Mouse (Mus musculus) neural tube, embryonic 15.5 days (tissue): ENCODE measurements at regions not wholly inside any gene's neighbourhood (a gene's known extent, or its start where the extent isn't known, plus 50 kb on each side); places are given as distances from the start of the nearest gene placed in this dataset.
A peak's percentile ranks its signal among the peaks of the same experiment; 100 is the strongest.

Experiments used
- ATAC-seq: fragments of 200-750 bp; cut with Nextera tagmentation; 2 replicates; pipeline ENCODE4 v1.8.0; 2017; ENCODE audit warnings: mild to moderate bottlenecking, moderate TSS enrichment, moderate library complexity; ENCODE audit not compliant: low FRiP score
- H3K27ac ChIP-seq: fragments of 300-500 bp; sonication (generic); replicated peaks from 2 replicates; pipeline ENCODE4 v1.5.1; 2015; ENCODE audit warnings: mild to moderate bottlenecking, inconsistent platforms
- H3K27me3 ChIP-seq: fragments of 300-500 bp; sonication (generic); replicated peaks from 2 replicates; pipeline ENCODE4 v1.6.1; 2015; ENCODE audit warnings: inconsistent platforms
- H3K36me3 ChIP-seq: fragments of 300-500 bp; sonication (generic); 2 replicates; pipeline ENCODE4 v1.6.1; 2015; ENCODE audit warnings: inconsistent platforms
- H3K4me1 ChIP-seq: fragments of 300-500 bp; sonication (generic); 2 replicates; pipeline ENCODE4 v1.6.1; 2015; ENCODE audit warnings: inconsistent platforms
- H3K4me2 ChIP-seq: fragments of 300-500 bp; sonication (generic); 2 replicates; pipeline ENCODE4 v1.6.1; 2015; ENCODE audit warnings: inconsistent platforms, mild to moderate bottlenecking, moderate library complexity
- H3K4me3 ChIP-seq: fragments of 300-500 bp; sonication (generic); replicated peaks from 2 replicates; pipeline ENCODE4 v1.5.1; 2015; ENCODE audit warnings: mild to moderate bottlenecking, inconsistent platforms
- H3K9ac ChIP-seq: fragments of 300-500 bp; sonication (generic); replicated peaks from 2 replicates; pipeline ENCODE4 v1.6.1; 2015; ENCODE audit warnings: mild to moderate bottlenecking, inconsistent platforms
- H3K9me3 ChIP-seq: fragments of 300-500 bp; sonication (generic); replicated peaks from 2 replicates; pipeline ENCODE4 v1.6.1; 2016; ENCODE audit warnings: inconsistent platforms
- WGBS: fragments of 180-500 bp; shearing (Covaris S2); methylation state at CpG from one replicate; pipeline ENCODE4 v1.1.7; 2015; ENCODE audit warnings: mixed read lengths; 5-methylcytosine and 5-hydroxymethylcytosine counted together

DNA sequence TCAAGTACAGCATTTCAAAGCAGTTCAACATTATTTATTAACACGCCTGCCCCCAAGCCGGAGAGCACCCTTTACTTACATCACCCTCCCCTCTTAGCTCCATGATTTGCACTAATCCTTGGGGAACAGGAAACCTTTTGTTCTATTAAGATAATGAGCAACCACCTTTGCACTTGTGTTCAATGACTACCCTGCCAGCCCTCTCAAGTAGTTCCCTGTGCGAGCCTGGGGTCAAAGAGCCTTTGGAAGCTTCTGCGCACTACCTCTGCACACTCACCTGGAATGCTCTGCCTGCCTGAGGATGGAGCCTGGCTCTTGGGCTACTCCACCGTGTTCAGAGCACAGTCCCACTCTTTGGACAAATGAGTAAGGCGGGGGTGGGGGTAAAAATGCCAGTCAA is 96.0 kb upstream of the Cdkn3 start:
- H3K4me2 ChIP-seq, result no peak overlapping the region
- no peak for ATAC-seq
- WGBS, result 75% methylated on average over 6 of the region's 6 CpGs
- H3K27ac ChIP-seq, result no peak overlapping the region
- H3K4me3 ChIP-seq, result no peak overlapping the region
- H3K9me3 ChIP-seq, result no peaks in the 10 kb centered on the region
- peaks cover 14% of the 10 kb centered on the region for H3K4me1 ChIP-seq
- H3K27me3 ChIP-seq, result peaks cover 4% of the 10 kb centered on the region; the same call in 1 of the 2 replicates
- H3K9ac ChIP-seq, result no peak overlapping the region
- H3K36me3 ChIP-seq, result no peaks in the 10 kb centered on the region

DNA sequence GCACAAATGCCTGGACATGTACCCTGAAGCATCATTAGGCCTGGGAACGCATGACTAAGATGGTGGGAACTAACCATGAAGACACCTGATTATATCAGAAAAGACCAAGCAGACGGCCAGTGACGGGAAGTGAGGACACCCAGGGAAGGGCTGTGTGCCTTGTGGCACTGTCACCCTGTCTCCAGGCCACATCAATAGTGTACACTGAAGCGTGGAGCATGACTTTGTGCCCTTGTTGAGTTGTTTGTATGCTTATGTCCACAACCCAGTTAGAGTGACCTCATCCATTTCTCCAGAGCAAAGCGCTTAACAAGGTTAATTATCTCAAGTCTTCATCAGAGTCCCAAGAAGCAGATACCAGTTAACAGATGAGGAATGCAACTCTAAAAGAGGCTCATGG is 96.8 kb upstream of the Cdkn3 start:
- H3K27me3 ChIP-seq, result peaks cover 4% of the 10 kb centered on the region; the same call in 1 of the 2 replicates
- H3K36me3 ChIP-seq, result no peaks in the 10 kb centered on the region
- no peak overlapping the region for H3K27ac ChIP-seq
- no peaks in the 10 kb centered on the region for H3K9me3 ChIP-seq
- no peak overlapping the region for H3K4me3 ChIP-seq
- H3K9ac ChIP-seq, result no peak overlapping the region
- ATAC-seq, result no peak
- peaks cover 14% of the 10 kb centered on the region for H3K4me1 ChIP-seq
- WGBS, result 88% methylated on average over 5 of the region's 5 CpGs
- no peak overlapping the region for H3K4me2 ChIP-seq

DNA sequence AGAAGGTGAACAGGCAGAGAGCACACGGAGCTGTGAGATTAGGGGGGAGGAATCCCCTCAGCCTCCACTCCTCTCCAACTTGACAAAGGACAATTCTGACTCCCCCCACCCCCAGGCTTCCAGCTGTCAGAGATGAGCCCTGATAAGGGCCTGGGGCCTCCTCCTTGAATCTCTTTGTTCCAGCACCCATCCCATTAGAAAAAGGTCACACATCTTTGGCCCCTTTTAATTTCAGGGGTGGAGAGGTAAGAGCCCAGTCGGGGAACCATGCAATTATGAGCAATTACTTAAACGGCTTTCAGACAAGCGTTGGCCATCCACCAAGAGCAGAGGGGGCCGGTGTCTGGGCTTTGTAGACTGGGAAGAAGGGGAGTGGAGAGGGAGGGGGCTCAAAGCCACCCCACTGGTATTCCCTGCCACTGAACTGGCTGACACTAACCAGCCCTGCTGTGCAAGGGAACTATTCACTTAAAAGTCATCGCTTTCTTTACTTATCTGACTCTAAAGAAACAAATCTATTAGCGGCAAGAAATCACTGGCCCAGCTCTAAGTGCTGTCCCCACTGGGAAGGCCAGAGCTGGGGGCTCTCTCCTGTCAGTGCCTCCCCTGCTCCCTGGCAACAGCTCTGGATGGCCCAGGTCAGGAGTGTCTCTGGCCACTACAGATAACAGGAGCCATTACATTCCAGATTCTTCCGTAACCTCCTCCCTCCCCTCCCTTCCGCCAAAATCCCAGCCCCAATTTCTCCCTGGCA is 98.4 kb upstream of the Cdkn3 start:
- Histone ChIP-seq H3K27me3 (peaks cover 4% of the 10 kb centered on the region; the same call in 1 of the 2 replicates), H3K27ac (no peak overlapping the region; the same call in 1 of the 2 replicates), H3K9ac (no peak overlapping the region), H3K4me1 (peaks cover 14% of the 10 kb centered on the region), H3K36me3 (no peaks in the 10 kb centered on the region), H3K4me2 (no peak overlapping the region), H3K9me3 (no peaks in the 10 kb centered on the region), H3K4me3 (no peak overlapping the region)
- WGBS, result 5% methylated on average over 9 of the region's 9 CpGs
- peak; percentile 49; the same call in 1 of the 2 replicates for ATAC-seq

DNA sequence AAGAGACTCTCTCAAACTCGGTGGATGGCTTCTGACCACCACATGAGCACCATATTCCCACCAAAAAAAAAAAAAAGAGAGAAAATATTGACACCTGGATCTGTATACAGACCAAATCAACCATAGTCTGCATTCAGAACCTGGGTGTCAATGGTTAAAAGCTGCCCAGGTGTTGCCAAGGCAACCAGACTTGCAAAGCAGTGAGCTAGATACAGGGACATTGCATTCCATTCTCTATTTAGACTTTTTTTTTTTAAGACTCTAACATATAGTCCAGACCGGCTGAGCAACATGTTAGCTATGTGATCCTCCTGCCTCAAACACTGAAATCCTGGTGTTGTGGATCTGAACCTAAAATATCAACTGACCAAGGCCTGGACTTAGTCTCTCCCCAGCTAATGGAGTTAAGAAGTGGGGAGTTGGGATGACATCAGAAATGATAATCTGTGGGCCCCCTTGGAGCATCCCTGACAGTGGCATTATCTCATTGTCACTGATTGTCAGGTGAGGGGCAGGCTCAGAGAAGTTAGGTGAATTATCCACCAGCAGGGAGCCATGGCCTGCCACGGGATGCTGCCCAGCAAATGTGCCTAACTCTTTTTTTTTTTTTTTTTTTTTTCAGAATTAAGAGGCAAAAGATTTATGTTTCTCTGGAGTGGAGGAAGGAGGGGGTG is 99.1 kb upstream of the Cdkn3 start:
- Histone ChIP-seq H3K27ac (no peak overlapping the region), H3K4me3 (no peak overlapping the region), H3K4me1 (peaks cover 14% of the 10 kb centered on the region), H3K27me3 (peaks cover 4% of the 10 kb centered on the region; the same call in 1 of the 2 replicates), H3K9me3 (no peaks in the 10 kb centered on the region), H3K9ac (no peak overlapping the region), H3K36me3 (no peaks in the 10 kb centered on the region), H3K4me2 (no peak overlapping the region)
- 25% methylated on average over 3 of the region's 3 CpGs for WGBS
- ATAC-seq, result peak; percentile 48; the same call in 1 of the 2 replicates

DNA sequence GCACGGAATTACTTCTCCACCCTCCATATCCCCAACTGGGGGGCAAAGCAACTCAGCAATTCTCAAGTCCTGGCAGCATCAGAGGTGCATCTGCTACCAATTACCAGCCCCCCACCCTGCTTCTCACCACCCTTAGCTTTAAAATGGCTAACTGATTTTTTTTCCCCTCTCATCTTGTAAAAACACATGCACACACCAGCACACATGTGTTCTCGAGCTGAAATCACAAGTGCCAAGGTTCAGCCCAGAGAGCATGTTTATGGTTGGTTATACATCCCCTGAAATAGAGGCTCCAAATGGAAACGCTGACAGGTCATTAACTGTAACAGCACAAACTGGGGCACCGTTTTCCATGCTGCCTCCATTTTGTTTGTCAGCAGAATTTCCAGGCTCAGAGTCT is 101.0 kb upstream of the Cdkn3 start:
- no peak overlapping the region for H3K4me2 ChIP-seq
- H3K4me3 ChIP-seq, result no peak overlapping the region
- H3K4me1 ChIP-seq, result peaks cover 14% of the 10 kb centered on the region
- ATAC-seq, result no peak
- WGBS, result 41% methylated on average over 4 of the region's 4 CpGs
- H3K9ac ChIP-seq, result no peak overlapping the region
- no peaks in the 10 kb centered on the region for H3K9me3 ChIP-seq
- no peaks in the 10 kb centered on the region for H3K27me3 ChIP-seq
- no peak overlapping the region for H3K27ac ChIP-seq
- H3K36me3 ChIP-seq, result no peaks in the 10 kb centered on the region

DNA sequence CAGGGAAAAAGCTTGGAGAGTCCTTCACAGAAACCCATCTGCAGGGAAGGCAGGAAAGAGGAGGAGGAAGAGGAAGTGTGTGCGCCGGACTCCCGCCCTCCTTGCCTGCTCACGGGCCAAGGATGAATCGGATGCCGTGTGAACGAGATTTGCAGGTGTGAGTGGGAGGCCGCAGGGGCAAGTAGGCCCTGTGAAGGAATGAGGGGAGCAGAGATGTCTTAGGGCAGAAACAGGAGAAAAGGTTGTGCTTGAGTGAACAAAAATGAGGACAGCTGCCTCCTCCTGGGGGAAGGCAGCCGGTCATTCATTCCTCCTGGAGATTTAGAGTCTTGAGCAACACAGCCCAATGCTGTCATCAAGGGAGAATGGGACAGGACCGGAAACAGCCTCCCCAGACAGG is 104.1 kb upstream of the Cdkn3 start:
- no peak for ATAC-seq
- H3K9me3 ChIP-seq, result no peaks in the 10 kb centered on the region

DNA sequence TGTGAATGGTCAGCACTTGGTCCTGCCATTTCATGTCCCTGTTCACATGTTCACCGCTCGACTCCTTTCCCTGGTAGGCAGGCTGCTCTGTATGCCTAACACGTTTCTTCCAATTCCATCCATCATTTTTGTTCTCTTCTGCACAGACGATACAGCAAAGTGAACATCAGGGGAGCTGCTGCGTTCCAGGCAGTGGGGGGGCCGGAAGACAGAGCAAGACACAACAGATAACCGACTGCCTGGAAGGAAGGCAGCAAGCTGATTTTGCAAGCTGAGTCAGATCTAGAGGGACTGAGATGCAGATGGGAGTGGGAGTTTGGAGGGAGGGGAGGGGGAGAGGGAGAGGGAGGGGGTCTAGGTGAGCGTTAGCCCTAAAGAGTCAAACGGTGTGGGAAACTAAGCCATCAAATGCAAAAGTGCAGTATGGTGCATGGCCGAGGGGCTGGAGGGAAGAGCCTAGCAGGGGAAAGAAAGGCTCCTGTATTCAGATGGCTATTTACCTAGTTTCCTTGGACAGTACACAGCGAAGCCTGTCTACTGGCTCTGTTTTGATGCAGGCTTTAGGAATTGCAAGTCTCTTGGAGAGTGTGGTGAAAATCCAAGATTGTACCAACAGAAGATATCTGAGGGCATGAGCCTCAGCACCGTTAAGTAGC is 112.9 kb upstream of the Cdkn3 start:
- 43% methylated on average over 12 of the region's 12 CpGs for WGBS
- ATAC-seq, result peak; percentile 89
- no peaks in the 10 kb centered on the region for H3K27me3 ChIP-seq
- H3K27ac ChIP-seq, result peak overlapping the region; percentile 58
- no peaks in the 10 kb centered on the region for H3K9me3 ChIP-seq
- peaks cover 13% of the 10 kb centered on the region for H3K4me1 ChIP-seq
- H3K4me3 ChIP-seq, result no peak overlapping the region
- H3K9ac ChIP-seq, result no peak overlapping the region
- H3K4me2 ChIP-seq, result peak overlapping the region; percentile 22
- H3K36me3 ChIP-seq, result no peaks in the 10 kb centered on the region

More for the DNA sequence above, 104.1 kb upstream of the Cdkn3 start:
- peaks cover 2% of the 10 kb centered on the region; the same call in 1 of the 2 replicates for H3K4me1 ChIP-seq
- H3K27me3 ChIP-seq, result no peaks in the 10 kb centered on the region
- no peaks in the 10 kb centered on the region for H3K36me3 ChIP-seq
- no peak overlapping the region for H3K4me2 ChIP-seq
- WGBS, result 79% methylated on average over 10 of the region's 10 CpGs
- no peak overlapping the region for H3K27ac ChIP-seq
- H3K4me3 ChIP-seq, result no peak overlapping the region
- no peak overlapping the region for H3K9ac ChIP-seq

DNA sequence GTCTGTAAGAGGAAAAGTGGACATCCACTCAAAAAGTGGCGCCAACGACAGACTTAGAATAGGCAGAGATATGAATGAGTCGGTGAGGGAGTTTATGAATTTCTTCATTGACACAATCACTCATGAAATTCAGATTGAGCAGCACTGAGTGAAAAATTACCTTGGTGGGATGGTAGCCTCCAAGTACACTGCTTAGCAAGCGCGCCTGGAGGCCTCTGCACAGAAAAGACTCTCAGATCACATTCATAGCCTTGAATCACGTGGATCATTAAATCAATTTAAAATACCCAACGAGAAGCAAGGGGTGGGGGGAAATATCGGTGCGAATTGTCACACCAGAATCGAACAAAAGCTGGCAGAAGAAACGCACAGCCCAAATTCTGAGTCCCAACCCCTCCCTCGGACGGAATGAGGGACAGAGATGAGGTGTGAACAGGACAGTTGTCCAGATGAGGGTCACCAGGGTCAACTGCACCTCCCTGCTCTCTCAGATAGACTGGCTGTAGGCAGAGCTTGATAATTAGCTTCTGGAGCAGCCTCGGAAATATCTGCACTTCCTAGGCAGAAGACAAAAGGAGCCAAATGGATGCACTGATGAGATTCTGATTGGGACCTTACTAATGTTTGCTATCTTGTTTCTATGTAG is 113.5 kb upstream of the Cdkn3 start:
- ATAC-seq, result peak; percentile 54
- WGBS, result 41% methylated on average over 14 of the region's 14 CpGs
- Histone ChIP-seq H3K9ac (no peak overlapping the region), H3K27ac (peak overlapping the region; percentile 48; the same call in 1 of the 2 replicates), H3K4me2 (peak overlapping the region; percentile 22), H3K27me3 (no peaks in the 10 kb centered on the region), H3K9me3 (no peaks in the 10 kb centered on the region), H3K36me3 (no peaks in the 10 kb centered on the region), H3K4me1 (peaks cover 13% of the 10 kb centered on the region), H3K4me3 (no peak overlapping the region)

DNA sequence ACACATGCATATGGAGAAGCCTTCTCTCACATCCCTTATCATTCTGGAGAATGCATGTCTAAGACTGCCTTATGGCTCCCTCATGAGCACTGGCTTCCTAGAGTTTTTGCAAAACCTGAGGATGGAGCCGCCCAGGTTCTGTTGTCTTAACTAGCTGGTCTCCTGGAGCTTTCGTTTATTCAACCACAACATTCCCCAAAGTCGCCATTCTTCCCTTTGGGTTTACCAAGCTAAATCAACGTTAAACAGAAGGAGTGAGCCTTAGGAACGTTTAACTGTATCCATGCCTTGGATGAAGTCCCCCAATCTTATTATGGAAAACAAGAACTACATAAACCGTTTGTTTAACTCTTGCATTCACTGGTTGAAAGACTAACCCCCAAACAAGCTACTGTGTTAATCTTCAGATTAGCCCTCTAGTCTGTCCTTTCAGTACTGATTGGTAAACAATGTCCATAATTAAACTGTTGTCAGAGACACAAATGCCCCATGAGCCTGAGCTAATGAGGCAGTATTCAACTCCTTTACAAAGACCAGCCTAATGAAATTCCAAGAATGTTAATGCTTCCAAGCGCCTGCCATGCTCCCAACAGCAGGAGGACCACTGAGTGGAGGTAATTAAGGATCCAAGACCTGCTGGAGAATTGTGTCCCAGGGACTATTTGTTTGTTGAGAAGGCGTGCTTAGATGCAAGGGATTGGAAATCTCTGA is 121.1 kb upstream of the Cdkn3 start:
- 18% methylated on average over 8 of the region's 8 CpGs for WGBS
- H3K4me3 ChIP-seq, result no peak overlapping the region
- H3K4me1 ChIP-seq, result no peaks in the 10 kb centered on the region
- H3K36me3 ChIP-seq, result no peaks in the 10 kb centered on the region
- ATAC-seq, result no peak
- H3K9ac ChIP-seq, result no peak overlapping the region
- no peaks in the 10 kb centered on the region for H3K27me3 ChIP-seq
- H3K4me2 ChIP-seq, result no peak overlapping the region
- H3K9me3 ChIP-seq, result no peaks in the 10 kb centered on the region
- H3K27ac ChIP-seq, result no peak overlapping the region

DNA sequence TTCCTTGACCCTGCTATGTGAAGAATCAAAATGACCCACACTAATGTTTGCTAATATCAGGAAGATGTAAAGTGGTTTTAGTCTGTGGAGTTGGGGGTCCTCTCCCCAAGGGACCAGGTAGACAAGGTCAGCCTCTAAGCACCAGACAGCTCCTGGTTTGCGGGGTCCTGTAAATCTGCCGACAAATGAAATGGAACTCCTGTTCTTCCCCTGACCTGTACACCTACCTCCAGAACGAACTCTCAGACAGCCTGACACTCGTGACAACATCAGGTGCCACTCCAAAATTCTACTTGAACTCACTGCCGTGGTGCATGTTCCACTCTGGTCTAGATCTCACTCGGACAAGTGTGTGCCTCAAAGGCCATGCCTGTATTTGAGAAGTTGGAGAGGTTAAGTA is 121.8 kb upstream of the Cdkn3 start:
- no peak overlapping the region for H3K9ac ChIP-seq
- no peaks in the 10 kb centered on the region for H3K36me3 ChIP-seq
- 89% methylated on average over 6 of the region's 6 CpGs for WGBS
- no peaks in the 10 kb centered on the region for H3K27me3 ChIP-seq
- H3K9me3 ChIP-seq, result no peaks in the 10 kb centered on the region
- H3K4me1 ChIP-seq, result no peaks in the 10 kb centered on the region
- no peak overlapping the region for H3K4me3 ChIP-seq
- no peak overlapping the region for H3K27ac ChIP-seq
- ATAC-seq, result no peak
- no peak overlapping the region for H3K4me2 ChIP-seq

DNA sequence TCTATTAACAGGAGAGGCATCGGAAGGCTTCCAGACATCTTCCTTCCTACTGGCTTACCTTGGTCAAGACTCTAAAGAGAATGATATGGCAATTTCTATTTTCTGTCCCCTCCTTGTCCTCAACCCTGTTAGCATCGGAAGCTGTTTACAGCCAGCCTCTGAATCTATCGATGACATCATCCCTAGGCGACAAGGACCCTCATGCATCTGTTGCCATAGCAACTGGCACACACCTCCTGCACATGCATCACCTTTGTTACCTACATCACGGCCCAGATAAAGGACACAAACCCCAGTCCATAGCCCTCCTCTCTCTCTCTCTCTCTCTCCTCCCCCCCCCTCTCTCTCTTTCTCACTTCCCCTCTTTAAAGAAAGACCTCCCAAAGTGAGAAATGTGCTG is 123.1 kb upstream of the Cdkn3 start:
- ATAC-seq, result peak; percentile 72; the same call in 1 of the 2 replicates
- Histone ChIP-seq H3K4me1 (no peaks in the 10 kb centered on the region), H3K36me3 (no peaks in the 10 kb centered on the region), H3K9ac (no peak overlapping the region), H3K27me3 (no peaks in the 10 kb centered on the region), H3K4me2 (no peak overlapping the region), H3K9me3 (no peaks in the 10 kb centered on the region), H3K4me3 (no peak overlapping the region), H3K27ac (no peak overlapping the region)
- WGBS, result 63% methylated on average over 5 of the region's 5 CpGs
